Mouse (Mus musculus): ENCODE measurements around the gene Pawr. TPM values are rescaled to one million over a fixed set of nuclear protein-coding genes. Genes with fewer than 3 reads are reported as not detected.

Pawr gene
- polyA plus RNA-seq (2017; shearing (Covaris generic)): 7.8 TPM

DNA sequence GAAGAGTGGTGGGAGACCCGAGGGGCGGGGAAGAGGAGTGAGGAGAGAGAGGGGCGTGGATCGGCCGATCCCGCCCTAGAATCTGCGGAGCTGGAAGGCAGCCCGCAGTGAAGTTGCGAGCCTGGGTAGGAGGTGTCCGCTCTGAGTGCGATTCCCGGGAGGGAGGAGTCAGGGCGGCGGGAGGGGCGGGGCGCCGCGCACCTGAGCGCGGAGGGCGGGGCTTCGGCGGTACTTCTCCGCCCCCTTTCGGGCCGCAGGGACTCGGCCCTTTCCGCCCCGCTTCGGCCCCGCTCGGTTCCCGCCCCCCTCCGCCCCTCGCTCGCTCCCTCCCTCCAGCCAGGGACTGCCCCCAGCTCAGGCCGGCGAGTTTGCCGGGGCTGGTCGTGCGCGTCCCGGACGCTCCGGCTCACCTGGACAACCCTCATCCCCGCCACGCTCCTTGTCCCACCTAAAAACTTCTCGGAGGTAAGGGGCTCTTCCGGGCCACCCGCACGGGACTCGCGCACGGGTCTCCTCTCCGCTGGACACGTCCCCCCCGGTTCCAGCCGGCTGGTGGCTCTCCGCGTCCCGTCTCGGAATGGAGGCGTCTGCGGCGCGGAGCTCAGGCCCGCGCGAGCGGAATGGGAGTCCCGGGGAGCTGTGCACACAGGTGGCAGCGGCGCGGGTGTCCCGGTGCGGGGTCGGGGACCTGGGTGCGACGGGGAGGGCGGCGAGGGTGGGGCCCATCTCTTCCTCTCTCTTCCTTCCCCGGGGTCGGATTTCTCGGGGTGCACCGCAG lies at the start of gene Pawr:
Gene Pawr, plus strand, starts transcription at position 338 of the 778 bp plus-strand sequence.

Other genes starting within 250 kb of the Pawr start
- 110 TPM for gene Ppp1r12a, start 169.9 kb upstream of the Pawr start, polyA plus RNA-seq (2017; shearing (Covaris generic))

Data from effector memory CD4-positive, alpha-beta T cell, adult 5 months (primary cell).